Mouse (Mus musculus) MEL (cell line): ENCODE measurements around the gene Ippk. TPM values are rescaled to one million over a fixed set of nuclear protein-coding genes. Genes with fewer than 3 reads are reported as not detected.

Experiments used
- DNase-seq: peaks from one replicate; pipeline ENCODE4 v3.0.0; 2011; ENCODE audit warnings: low read depth, low spot score
- H3K27ac ChIP-seq: 2 replicates; pipeline ENCODE4 v1.5.1; 2012; ENCODE audit warnings: low read depth, mild to moderate bottlenecking, control low read depth, low read length, moderate library complexity; ENCODE audit not compliant: control insufficient read depth
- H3K27me3 ChIP-seq, 2 experiments: fragments of 150-350 bp in 1 of 2; sonication (generic) in 1 of 2; 2 replicates each; pipeline ENCODE4 v1.6.1; 2012; ENCODE audit warnings: low read length in 2 of 2, mild to moderate bottlenecking in 2 of 2, improper control_type of control experiment in 1 of 2, moderate library complexity in 1 of 2; ENCODE audit not compliant: insufficient read depth in 2 of 2, control insufficient read depth in 1 of 2
- H3K36me3 ChIP-seq, 2 experiments: 2 replicates each; pipeline ENCODE4 v1.6.1; 2012 to 2014; ENCODE audit warnings: low read length in 2 of 2, improper control_type of control experiment in 1 of 2, inconsistent platforms in 1 of 2, mild to moderate bottlenecking in 1 of 2; ENCODE audit not compliant: insufficient read depth in 2 of 2, control insufficient read depth in 1 of 2
- H3K4me1 ChIP-seq, 2 experiments: fragments of 150-350 bp in 1 of 2; sonication (generic) in 1 of 2; 2 replicates each; pipeline ENCODE4 v1.6.1; 2012; ENCODE audit warnings: low read length in 2 of 2, improper control_type of control experiment in 1 of 2, mild to moderate bottlenecking in 1 of 2; ENCODE audit not compliant: insufficient read depth in 2 of 2, control insufficient read depth in 1 of 2
- H3K4me3 ChIP-seq, 2 experiments: fragments of 150-350 bp in 1 of 2; sonication (generic) in 1 of 2; 2 replicates each; pipeline ENCODE4 v1.5.1; 2012; ENCODE audit warnings: low read depth in 2 of 2, low read length in 2 of 2, mild to moderate bottlenecking in 2 of 2, moderate library complexity in 2 of 2, control low read depth in 1 of 2, improper control_type of control experiment in 1 of 2; ENCODE audit not compliant: control insufficient read depth in 1 of 2, insufficient read depth in 1 of 2
- H3K79me2 ChIP-seq: 2 replicates; pipeline ENCODE4 v1.6.1; 2012; ENCODE audit warnings: mild to moderate bottlenecking, low read length, moderate library complexity; ENCODE audit not compliant: control insufficient read depth, poor library complexity, insufficient read depth
- H3K9ac ChIP-seq: 2 replicates; pipeline ENCODE4 v1.6.1; 2012; ENCODE audit warnings: low read depth, mild to moderate bottlenecking, control low read depth, low read length, moderate library complexity; ENCODE audit not compliant: control insufficient read depth, poor library complexity, severe bottlenecking
- H3K9me3 ChIP-seq: fragments of 150-350 bp; sonication (generic); replicated peaks from 2 replicates; pipeline ENCODE4 v1.6.1; 2012; ENCODE audit warnings: mild to moderate bottlenecking, low read length, improper control_type of control experiment, moderate library complexity; ENCODE audit not compliant: insufficient read depth
- CHD1 ChIP-seq: IDR thresholded peaks from 2 replicates; pipeline ENCODE4 v1.6.1; 2012; ENCODE audit warnings: low read depth, mild to moderate bottlenecking, inconsistent platforms, low read length, improper control_type of control experiment
- CHD2 ChIP-seq: IDR thresholded peaks from 2 replicates; pipeline ENCODE4 v1.6.1; 2011; ENCODE audit warnings: low read length, improper control_type of control experiment
- GABPA ChIP-seq: IDR thresholded peaks from 2 replicates; pipeline ENCODE4 v1.6.1; 2012; ENCODE audit warnings: low read depth, mild to moderate bottlenecking, inconsistent platforms, low read length, improper control_type of control experiment, moderate library complexity
- HCFC1 ChIP-seq: IDR thresholded peaks from 2 replicates; pipeline ENCODE4 v1.6.1; 2012; ENCODE audit warnings: low read depth, mild to moderate bottlenecking, inconsistent platforms, low read length, improper control_type of control experiment, moderate library complexity
- MAFK ChIP-seq: IDR thresholded peaks from 2 replicates; pipeline ENCODE4 v1.6.1; 2011; ENCODE audit warnings: low read depth, mild to moderate bottlenecking, low read length, improper control_type of control experiment, borderline replicate concordance
- MAX ChIP-seq: IDR thresholded peaks from 2 replicates; pipeline ENCODE4 v1.6.1; 2011; ENCODE audit warnings: low read length, improper control_type of control experiment
- MXI1 ChIP-seq: IDR thresholded peaks from 2 replicates; pipeline ENCODE4 v1.6.1; 2011; ENCODE audit warnings: mild to moderate bottlenecking, low read depth, low read length, improper control_type of control experiment
- NELFE ChIP-seq: IDR thresholded peaks from 2 replicates; pipeline ENCODE4 v1.6.1; 2011; ENCODE audit warnings: low read depth, low read length, improper control_type of control experiment
- POLR2AphosphoS2 ChIP-seq: IDR thresholded peaks from 2 replicates; pipeline ENCODE4 v1.6.1; 2011; ENCODE audit warnings: low read length, improper control_type of control experiment
- RAD21 ChIP-seq: IDR thresholded peaks from 2 replicates; pipeline ENCODE4 v1.6.1; 2011; ENCODE audit warnings: mild to moderate bottlenecking, low read depth, low read length, improper control_type of control experiment
- SMC3 ChIP-seq: IDR thresholded peaks from 2 replicates; pipeline ENCODE4 v1.6.1; 2011; ENCODE audit warnings: low read depth, low read length, improper control_type of control experiment
- TBP ChIP-seq: IDR thresholded peaks from 2 replicates; pipeline ENCODE4 v1.8.0; 2011; ENCODE audit warnings: low read depth, low read length, improper control_type of control experiment
- ZNF384 ChIP-seq: IDR thresholded peaks from 2 replicates; pipeline ENCODE4 v1.6.1; 2012; ENCODE audit warnings: low read depth, mild to moderate bottlenecking, inconsistent platforms, low read length, improper control_type of control experiment
- polyA plus RNA-seq, 2 experiments: library from polyadenylated mRNA; stranded (reverse) in 1 of 2; unstranded in 1 of 2; fragments of >175 nt in 1 of 2; fragments of >200 nt in 1 of 2; gene quantifications; 2 replicates each; pipeline versions ENCODE4 v1.2.1 to v1.2.4; 2012; ENCODE audit warnings: low replicate concordance in 2 of 2, low read depth in 1 of 2; ENCODE audit not compliant: insufficient read length in 2 of 2, insufficient read depth in 1 of 2, missing spikeins in 1 of 2
- total RNA-seq: library from RNA; depleted of rRNA; stranded (reverse); fragments of 300-350 nt; gene quantifications from 2 replicates; pipeline ENCODE4 v1.2.3, GENCODE M21; 2012

The Ippk gene
- total and polyA plus RNA-seq, 3 experiments: 14.0 to 19.6 TPM; not detected in 1

- Histone ChIP-seq H3K79me2 (no peaks in the 10 kb centered on the region), H3K27me3 (no peaks in the 10 kb centered on the region), H3K27ac (no peak overlapping the region), H3K4me3 (no peak overlapping the region), H3K9me3 (no peaks in the 10 kb centered on the region), H3K4me1 (no peaks in the 10 kb centered on the region), H3K9ac (no peak overlapping the region), H3K36me3 (peaks cover 0 to 2% of the 10 kb centered on the region in 2 experiments; a peak in 2 of 4 replicates)
- no peak for DNase-seq
- TF ChIP-seq GABPA (no peak), HCFC1 (no peak), SMC3 (no peak), MAX (no peak), MAFK (no peak), CHD2 (no peak), ZNF384 (no peak)
Observed at GRCm38 (mm10) chr13:49461458-49462132, 40.5 kb downstream of the Ippk start.

GRCm38 (mm10) chr13:49462921-49463320 is 41.9 kb downstream of the Ippk start:
- no peak for DNase-seq
- Histone ChIP-seq H3K9ac (no peak overlapping the region), H3K4me1 (no peaks in the 10 kb centered on the region), H3K27ac (no peak overlapping the region), H3K79me2 (no peaks in the 10 kb centered on the region), H3K9me3 (no peaks in the 10 kb centered on the region), H3K36me3 (no peaks in the 10 kb centered on the region; a peak in 1 of 4 replicates), H3K27me3 (no peaks in the 10 kb centered on the region), H3K4me3 (no peak overlapping the region)
- TF ChIP-seq RAD21: no peak
- no peak for TF ChIP-seq TBP
- TF ChIP-seq MAFK: no peak

GRCm38 (mm10) chr13:49465875-49466274 is 44.8 kb downstream of the Ippk start:
- no peak for DNase-seq
- no peaks in the 10 kb centered on the region; a peak in 1 of 4 replicates for H3K36me3 ChIP-seq

More at GRCm38 (mm10) chr13:49465875-49466274, 44.8 kb downstream of the Ippk start:
- no peak for TF ChIP-seq NELFE
- no peak for TF ChIP-seq POLR2AphosphoS2
- TF ChIP-seq CHD1: no peak
- no peak for TF ChIP-seq GABPA
- no peak for TF ChIP-seq RAD21
- no peak for TF ChIP-seq MXI1
- H3K4me1 ChIP-seq: no peaks in the 10 kb centered on the region
- no peaks in the 10 kb centered on the region for H3K27me3 ChIP-seq
- H3K4me3 ChIP-seq: no peak overlapping the region
- H3K79me2 ChIP-seq: no peaks in the 10 kb centered on the region
- no peaks in the 10 kb centered on the region for H3K9me3 ChIP-seq
- H3K27ac ChIP-seq: no peak overlapping the region
- H3K9ac ChIP-seq: no peak overlapping the region
